ENCODE assay signal across 8 mouse cellular contexts in genomic region chr7:144582284-144582980, GRCm38 (mm10). TPM values are rescaled to one million over a fixed set of nuclear protein-coding genes. Genes with fewer than 3 reads are reported as not detected.
DNase-seq lines count a peak whose midpoint lies in the region; ATAC-seq and TF ChIP-seq lines count a peak whose summit lies in the region.

Gene Fadd, minus strand, starts transcription at chr7:144582463.

- no peak for TF ChIP-seq CTCF in liver, adult 2 months (IDR thresholded peaks at IDR 0.05; ENCODE audit: low read depth, low read length)

- H3K79me2 ChIP-seq in liver, adult 2 months (ENCODE audit: control insufficient read depth, insufficient read depth, low read length) = no peaks in the 10 kb centered on the region
- H3K79me2 ChIP-seq in myocyte (ENCODE audit: control insufficient read depth, insufficient read depth) = peaks cover 9% of the 10 kb centered on the region

- H3ac ChIP-seq in myocyte (ENCODE audit: control insufficient read depth, insufficient read length) = peak within 1 kb of the TSS; percentile 72

- peak within 1 kb of the TSS; percentile 84 for H3K4me3 ChIP-seq in heart, embryonic 11.5 days (ENCODE audit: low read depth, low read length)
- peak within 1 kb of the TSS; percentile 79 for H3K4me3 ChIP-seq in kidney, embryonic 16.5 days (ENCODE audit: low read length)
- H3K4me3 ChIP-seq in liver, adult 2 months (ENCODE audit: insufficient read depth, low read depth, low read length) = peak within 1 kb of the TSS; percentile 74
- peak within 1 kb of the TSS; percentile 60 for H3K4me3 ChIP-seq in myocyte

- H3K9ac ChIP-seq in heart, embryonic 11.5 days (ENCODE audit: low read depth, low read length) = peak within 1 kb of the TSS; percentile 91
- H3K9ac ChIP-seq in kidney, embryonic 16.5 days (replicated peaks; ENCODE audit: low read length) = peak within 1 kb of the TSS; percentile 84
- H3K9ac ChIP-seq in liver, adult 2 months (ENCODE audit: low read depth, low read length) = peak within 1 kb of the TSS; percentile 73

- H3K27ac ChIP-seq in heart, embryonic 11.5 days (ENCODE audit: low read depth, low read length) = peak within 1 kb of the TSS; percentile 90
- H3K27ac ChIP-seq in kidney, embryonic 16.5 days (ENCODE audit: low read length) = peak within 1 kb of the TSS; percentile 98
- H3K27ac ChIP-seq in liver, adult 2 months (replicated peaks; ENCODE audit: insufficient read depth, low read depth, low read length) = peak within 1 kb of the TSS; percentile 79

- DNase-seq in B cell, adult 2 months = peak; percentile 96
- peak; percentile 96 for DNase-seq in brain, adult 2 months (ENCODE audit: low read depth, low spot score)
- DNase-seq in liver, adult 2 months (ENCODE audit: extremely low read depth, low read depth, low spot score) = peak; percentile 84
- peak; percentile 96 for DNase-seq in splenic B cell, adult 2 months (ENCODE audit: low read depth, low spot score)

- H3K4me1 ChIP-seq in heart, embryonic 11.5 days (ENCODE audit: control insufficient read depth, insufficient read depth, low read length) = peaks cover 10% of the 10 kb centered on the region
- H3K4me1 ChIP-seq in kidney, embryonic 16.5 days (ENCODE audit: insufficient read depth, low read length) = peaks cover 18% of the 10 kb centered on the region
- peaks cover 7% of the 10 kb centered on the region; the same call in 1 of the 2 replicates for H3K4me1 ChIP-seq in liver, adult 2 months (ENCODE audit: control insufficient read depth, insufficient read depth, low read length)

- peaks cover 6% of the 10 kb centered on the region; the same call in 1 of the 2 replicates for H3K27me3 ChIP-seq in heart, embryonic 11.5 days (ENCODE audit: control insufficient read depth, insufficient read depth, low read length)
- H3K27me3 ChIP-seq in kidney, embryonic 16.5 days (ENCODE audit: insufficient read depth, low read length) = no peaks in the 10 kb centered on the region
- no peaks in the 10 kb centered on the region for H3K27me3 ChIP-seq in liver, adult 2 months (ENCODE audit: control insufficient read depth, insufficient read depth, low read length)
- no peaks in the 10 kb centered on the region for H3K27me3 ChIP-seq in myocyte (ENCODE audit: control insufficient read depth, insufficient read depth, insufficient read length)
- H3K27me3 ChIP-seq in splenic B cell, adult 2 months (ENCODE audit: control insufficient read depth, insufficient read depth, low read length, poor library complexity, severe bottlenecking) = no peaks in the 10 kb centered on the region

- H3K9me3 ChIP-seq in heart, embryonic 11.5 days (replicated peaks; ENCODE audit: control insufficient read depth, low read length) = no peaks in the 10 kb centered on the region
- no peaks in the 10 kb centered on the region for H3K9me3 ChIP-seq in kidney, embryonic 16.5 days (ENCODE audit: low read length)

- WGBS in heart, embryonic 11.5 days (ENCODE audit: insufficient replicate concordance) = 2% methylated on average over 34 of the region's 34 CpGs
- under 1% methylated on average over 34 of the region's 34 CpGs for WGBS in kidney, embryonic 16.5 days
- WGBS in liver, adult 2 months = under 1% methylated on average over 34 of the region's 34 CpGs

- peak; percentile 72 for ATAC-seq in erythroblast, adult 5-6 weeks (replicated peaks; ENCODE audit: low FRiP score, poor library complexity, severe bottlenecking)
- ATAC-seq in heart, embryonic 11.5 days (replicated peaks; ENCODE audit: insufficient number of reproducible peaks, low FRiP score, low TSS enrichment) = peak; percentile 78
- peak; percentile 83 for ATAC-seq in kidney, embryonic 16.5 days (ENCODE audit: low FRiP score, low TSS enrichment)

- H3K4me2 ChIP-seq in heart, embryonic 11.5 days = peak within 1 kb of the TSS; percentile 86
- H3K4me2 ChIP-seq in kidney, embryonic 16.5 days (replicated peaks; ENCODE audit: low read depth, low read length) = peak within 1 kb of the TSS; percentile 74
- H3K4me2 ChIP-seq in myocyte (ENCODE audit: low read depth) = peak within 1 kb of the TSS; percentile 71

- peaks cover 10% of the 10 kb centered on the region for H3K36me3 ChIP-seq in heart, embryonic 11.5 days (ENCODE audit: control insufficient read depth, insufficient read depth, low read length)
- peaks cover 15% of the 10 kb centered on the region for H3K36me3 ChIP-seq in kidney, embryonic 16.5 days (ENCODE audit: insufficient read depth, low read length)
- H3K36me3 ChIP-seq in liver, adult 2 months (ENCODE audit: control insufficient read depth, insufficient read depth, low read length) = peaks cover 5% of the 10 kb centered on the region; the same call in 1 of the 2 replicates
- no peaks in the 10 kb centered on the region for H3K36me3 ChIP-seq in myocyte (ENCODE audit: control insufficient read depth, insufficient read depth)
- H3K36me3 ChIP-seq in splenic B cell, adult 2 months (ENCODE audit: control insufficient read depth, insufficient read depth, low read length, poor library complexity, severe bottlenecking) = no peaks in the 10 kb centered on the region; the same call in 1 of the 2 replicates

- TF ChIP-seq POLR2A in liver, adult 2 months (IDR thresholded peaks at IDR 0.05; ENCODE audit: extremely low read depth, insufficient read depth, low read length) = peak; percentile 48; the same call in 1 of the 2 replicates
- TF ChIP-seq POLR2A in myocyte (IDR thresholded peaks at IDR 0.05; ENCODE audit: insufficient read length, low read depth) = peak; percentile 84

TF ChIP-seq in myocyte, 11 proteins besides CTCF, POLR2A, EP300 and RAD21:
- TF ChIP-seq SRF (IDR thresholded peaks at IDR 0.05; ENCODE audit: control insufficient read depth, insufficient read length, low read depth) (peak; percentile 43), MYOD1 (IDR thresholded peaks at IDR 0.05; ENCODE audit: control insufficient read depth in 1 of 3, insufficient read length in 2 of 3, low read depth in 2 of 3) (peak in 2 of 3 experiments; percentile 54 to 79), TCF3 (IDR thresholded peaks at IDR 0.05; ENCODE audit: insufficient read length, low read depth) (no peak), E2F4 (IDR thresholded peaks at IDR 0.05; ENCODE audit: insufficient read depth) (peak; percentile 72), POLR2AphosphoS2 (IDR thresholded peaks at IDR 0.05; ENCODE audit: insufficient read length, low read depth) (peak; percentile 72), MYOG (IDR thresholded peaks at IDR 0.05; ENCODE audit: control insufficient read depth in 1 of 3, insufficient read depth in 1 of 3, insufficient read length in 2 of 3, low read depth in 2 of 3) (peak in 1 of 3 experiments; percentile 59)

RNA-seq across cellular contexts. Expression of gene Fadd, which starts in this region (rescaled TPM):
- 0.96 and 4.2 TPM in 2 replicates for total RNA-seq in erythroblast, adult 5-6 weeks (2015; ENCODE audit: low replicate concordance)
- 2.4 and 2.8 TPM in 2 replicates for total RNA-seq in erythroblast, adult 5-6 weeks (2017; ENCODE audit: low replicate concordance)
- polyA plus RNA-seq in heart, embryonic 11.5 days (2014; fragmentation: Nextera tagmentation; extraction: Ambion mirVana) = 12.0 and 12.3 TPM in 2 replicates
- polyA plus RNA-seq in kidney, embryonic 16.5 days (2015; fragmentation: Nextera tagmentation; extraction: Ambion mirVana) = 13.1 and 15.7 TPM in 2 replicates
- total RNA-seq in liver, adult 2 months (2014; rRNA removed) = 2.3 and 2.5 TPM in 2 replicates
- polyA plus RNA-seq in liver, adult 2 months (2012; rRNA removed) = 8.0 and 8.7 TPM in 2 replicates
- 5.7 TPM for polyA plus RNA-seq in myocyte (2012; fragmentation: generic; extraction: Trizol)

Comparison
In these comparisons a context has a peak if more than half of its experiments do, and no peak if none do; other contexts are left out.
1. Peak in every context shown above with its lines: DNase-seq, ATAC-seq, H3K4me3 ChIP-seq and H3K27ac ChIP-seq.